Mouse (Mus musculus): ENCODE measurements around the gene Apon. TPM values are rescaled to one million over a fixed set of nuclear protein-coding genes. Genes with fewer than 3 reads are reported as not detected.

Apon gene
- total and polyA plus RNA-seq, 3 experiments = 0.27 TPM; not detected in 2

DNA sequence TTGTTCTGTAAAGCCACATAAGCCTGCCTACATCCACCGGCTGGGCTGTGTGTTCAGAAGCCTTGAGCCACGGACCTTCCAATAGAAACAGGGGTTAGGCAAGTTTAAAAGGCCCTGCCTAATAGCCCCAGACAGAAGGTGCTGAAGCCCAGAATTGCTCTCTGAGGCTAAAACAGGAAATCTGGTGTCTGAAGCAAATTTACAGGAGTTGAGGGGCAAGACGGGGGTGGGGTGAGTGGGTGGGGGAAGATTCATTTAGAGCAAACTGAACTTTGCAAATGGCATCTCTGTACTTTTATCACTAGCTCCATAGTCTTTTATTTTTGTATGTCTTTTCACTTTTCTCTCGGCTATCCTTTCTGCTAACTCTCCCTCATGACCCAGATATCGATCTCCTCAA is 22.8 kb upstream of the Apon start:
- no peaks in the 10 kb centered on the region for H3K9me3 ChIP-seq (replicated peaks)
- ATAC-seq (ENCODE audit: extremely low read depth, insufficient number of reproducible peaks, low FRiP score, poor library complexity, severe bottlenecking) = no peak
- peaks cover 60% of the 10 kb centered on the region for H3K4me1 ChIP-seq (ENCODE audit: insufficient read depth, low read depth, low read length)
- peak overlapping the region; percentile 78 for H3K4me3 ChIP-seq (ENCODE audit: low read depth, low read length)
- H3K27me3 ChIP-seq (ENCODE audit: insufficient read depth, low read length) = no peaks in the 10 kb centered on the region
- no peak for TF ChIP-seq CTCF (IDR thresholded peaks at IDR 0.05; ENCODE audit: low read depth, low read length)
- TF ChIP-seq GATA1 (IDR thresholded peaks at IDR 0.05; ENCODE audit: borderline replicate concordance, low read length) = no peak
- no peak for TF ChIP-seq TAL1 (conservative IDR thresholded peaks at IDR 0.05; ENCODE audit: low read depth, low read length)
- no peak for TF ChIP-seq GATA2 (IDR thresholded peaks at IDR 0.05; ENCODE audit: borderline replicate concordance, low read depth, low read length)
- TF ChIP-seq POLR2AphosphoS5 (IDR thresholded peaks at IDR 0.05; ENCODE audit: insufficient replicate concordance, low read depth, low read length) = no peak
- H3K36me3 ChIP-seq (replicated peaks) = peaks cover 27% of the 10 kb centered on the region
- DNase-seq (ENCODE audit: low spot score) = peak; percentile 25

DNA sequence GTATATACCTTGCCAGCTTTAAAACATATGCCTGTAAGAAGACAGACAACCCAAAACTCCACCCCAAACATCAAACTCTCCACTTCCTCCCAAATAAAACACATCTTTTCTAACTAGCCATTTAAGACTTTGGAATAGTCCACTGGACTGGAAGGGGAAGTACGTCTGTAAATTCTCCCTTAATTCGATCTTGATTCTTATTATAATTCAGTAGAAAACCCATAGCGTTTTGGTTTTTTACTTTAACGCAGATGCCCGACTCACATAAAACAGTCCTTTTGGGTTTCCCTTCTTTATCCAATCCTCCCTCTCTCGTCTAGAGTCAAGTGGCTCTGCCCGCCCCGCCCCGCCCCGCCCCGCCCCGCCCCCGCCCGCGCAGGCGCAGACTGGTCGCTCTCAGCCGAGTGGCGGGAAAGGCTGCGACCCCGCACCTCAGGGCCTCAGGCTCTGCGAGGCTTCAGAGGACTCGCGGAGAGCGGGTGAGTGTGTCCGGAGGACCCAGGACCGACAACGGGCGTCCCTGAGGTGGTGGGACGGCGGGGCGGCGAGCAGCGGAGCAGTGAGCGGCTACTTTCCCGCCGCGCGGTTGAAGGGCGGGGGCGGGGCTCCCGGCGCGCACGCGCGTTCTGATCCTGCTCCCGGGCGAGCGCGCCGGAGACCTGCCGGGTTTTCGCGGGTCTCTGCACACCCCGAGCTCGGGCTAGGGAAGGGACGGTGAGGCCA is 22.0 kb upstream of the Apon start, which contains the start of gene Timeless:
Gene Timeless (plus strand): TSS at position 369 of the 723 bp plus-strand sequence.
- DNase-seq (ENCODE audit: low spot score) (peak; percentile 91), ATAC-seq (ENCODE audit: extremely low read depth, insufficient number of reproducible peaks, low FRiP score, poor library complexity, severe bottlenecking) (peak; percentile 55)
- H3K36me3 ChIP-seq (replicated peaks) = peaks cover 31% of the 10 kb centered on the region
- H3K4me1 ChIP-seq (ENCODE audit: insufficient read depth, low read depth, low read length) = peaks cover 54% of the 10 kb centered on the region
- peak within 1 kb of the TSS; percentile 78 for H3K4me3 ChIP-seq (ENCODE audit: low read depth, low read length)
- H3K27me3 ChIP-seq (ENCODE audit: insufficient read depth, low read length) = no peaks in the 10 kb centered on the region
- TF ChIP-seq GATA1 (IDR thresholded peaks at IDR 0.05; ENCODE audit: borderline replicate concordance, low read length) (no peak), TAL1 (conservative IDR thresholded peaks at IDR 0.05; ENCODE audit: low read depth, low read length) (no peak), CTCF (IDR thresholded peaks at IDR 0.05; ENCODE audit: low read depth, low read length) (no peak), POLR2AphosphoS5 (IDR thresholded peaks at IDR 0.05; ENCODE audit: insufficient replicate concordance, low read depth, low read length) (no peak), GATA2 (IDR thresholded peaks at IDR 0.05; ENCODE audit: borderline replicate concordance, low read depth, low read length) (no peak)
- no peaks in the 10 kb centered on the region for H3K9me3 ChIP-seq (replicated peaks)

DNA sequence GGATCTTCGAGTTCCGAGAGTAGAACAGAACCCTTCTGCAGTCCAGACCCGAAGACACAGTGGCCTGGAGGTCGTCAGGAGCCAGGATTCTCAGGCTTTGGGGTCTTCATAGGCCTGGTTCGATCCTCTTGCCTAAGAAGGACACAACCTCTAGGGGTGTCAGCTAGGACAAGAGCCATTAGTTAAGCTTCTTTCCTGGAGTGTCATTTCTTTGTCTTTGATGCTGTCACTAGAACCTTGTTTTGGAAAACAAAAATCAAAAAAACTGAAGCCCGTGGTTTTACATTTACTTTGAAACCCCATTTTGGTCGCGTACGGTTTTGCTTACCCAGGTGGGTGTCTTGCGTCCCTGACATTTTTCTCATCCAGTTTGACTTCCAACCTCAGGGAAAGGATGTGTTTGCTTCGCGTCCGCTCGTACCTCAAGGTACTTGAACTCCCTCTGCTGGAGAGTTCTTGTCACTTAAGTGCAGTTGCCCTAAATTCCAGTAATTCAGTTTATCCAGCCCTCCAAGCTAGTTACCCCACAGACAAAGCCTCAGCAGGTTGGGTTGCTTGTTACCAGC is 21.4 kb upstream of the Apon start:
- peaks cover 52% of the 10 kb centered on the region for H3K4me1 ChIP-seq (ENCODE audit: insufficient read depth, low read depth, low read length)
- peaks cover 31% of the 10 kb centered on the region for H3K36me3 ChIP-seq (replicated peaks)
- peak overlapping the region; percentile 78 for H3K4me3 ChIP-seq (ENCODE audit: low read depth, low read length)
- TF ChIP-seq GATA1 (IDR thresholded peaks at IDR 0.05; ENCODE audit: borderline replicate concordance, low read length) (no peak), TAL1 (conservative IDR thresholded peaks at IDR 0.05; ENCODE audit: low read depth, low read length) (no peak), GATA2 (IDR thresholded peaks at IDR 0.05; ENCODE audit: borderline replicate concordance, low read depth, low read length) (no peak), CTCF (IDR thresholded peaks at IDR 0.05; ENCODE audit: low read depth, low read length) (peak; percentile 35; the same call in 1 of the 2 replicates), POLR2AphosphoS5 (IDR thresholded peaks at IDR 0.05; ENCODE audit: insufficient replicate concordance, low read depth, low read length) (0 out of 2 replicates have a peak, but pooled peaks have one; percentile 35)
- peak; percentile 30; the same call in 1 of the 2 replicates for ATAC-seq (ENCODE audit: extremely low read depth, insufficient number of reproducible peaks, low FRiP score, poor library complexity, severe bottlenecking)
- H3K9me3 ChIP-seq (replicated peaks) = no peaks in the 10 kb centered on the region
- peak; percentile 46 for DNase-seq (ENCODE audit: low spot score)
- no peaks in the 10 kb centered on the region for H3K27me3 ChIP-seq (ENCODE audit: insufficient read depth, low read length)

GRCm38 (mm10) chr10:128236321-128236720 is 17.6 kb upstream of the Apon start:
- Histone ChIP-seq H3K27me3 (ENCODE audit: insufficient read depth, low read length) (no peaks in the 10 kb centered on the region), H3K9me3 (replicated peaks) (no peaks in the 10 kb centered on the region), H3K4me3 (ENCODE audit: low read depth, low read length) (no peak overlapping the region), H3K4me1 (ENCODE audit: insufficient read depth, low read depth, low read length) (peaks cover 31% of the 10 kb centered on the region), H3K36me3 (replicated peaks) (peaks cover 63% of the 10 kb centered on the region)
- TF ChIP-seq CTCF (IDR thresholded peaks at IDR 0.05; ENCODE audit: low read depth, low read length) (no peak), POLR2AphosphoS5 (IDR thresholded peaks at IDR 0.05; ENCODE audit: insufficient replicate concordance, low read depth, low read length) (no peak), GATA2 (IDR thresholded peaks at IDR 0.05; ENCODE audit: borderline replicate concordance, low read depth, low read length) (no peak), GATA1 (IDR thresholded peaks at IDR 0.05; ENCODE audit: borderline replicate concordance, low read length) (no peak), TAL1 (conservative IDR thresholded peaks at IDR 0.05; ENCODE audit: low read depth, low read length) (no peak)
- DNase-seq (ENCODE audit: low spot score) = no peak
- ATAC-seq (ENCODE audit: extremely low read depth, insufficient number of reproducible peaks, low FRiP score, poor library complexity, severe bottlenecking) = no peak

DNA sequence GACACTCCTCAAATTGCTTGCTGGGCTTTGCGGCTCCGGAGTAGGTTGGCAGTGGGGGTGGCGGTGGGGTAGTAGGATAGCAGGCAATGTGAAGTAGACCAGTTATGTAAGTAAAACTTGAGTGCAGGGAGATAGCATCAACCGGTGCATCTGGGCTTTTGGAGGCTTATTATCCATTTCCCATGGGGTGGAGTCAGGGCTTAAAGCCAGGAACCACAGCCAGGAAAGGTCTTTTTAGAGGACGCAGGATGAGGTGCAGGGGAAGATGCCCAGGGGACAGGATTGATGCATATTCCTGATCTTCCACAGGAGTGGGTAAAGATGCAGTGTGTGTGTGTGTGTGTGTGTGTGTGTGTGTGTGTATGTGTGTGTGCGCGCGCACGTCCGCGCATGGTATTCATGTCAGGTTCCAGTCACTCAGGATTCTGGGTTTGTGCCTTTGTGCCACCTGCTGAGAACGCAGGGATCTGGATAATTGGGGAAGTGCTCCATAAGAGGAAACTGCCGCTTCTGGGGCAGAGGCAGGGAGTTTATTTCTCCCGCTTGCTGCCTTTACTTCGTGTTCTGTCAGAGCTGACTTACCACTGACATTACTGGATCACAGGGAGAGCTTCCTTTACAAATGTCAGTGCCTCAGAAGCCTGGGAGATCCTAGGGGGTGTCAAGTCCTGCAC is 16.0 kb upstream of the Apon start:
- TF ChIP-seq GATA1 (IDR thresholded peaks at IDR 0.05; ENCODE audit: borderline replicate concordance, low read length) (no peak), CTCF (IDR thresholded peaks at IDR 0.05; ENCODE audit: low read depth, low read length) (no peak), GATA2 (IDR thresholded peaks at IDR 0.05; ENCODE audit: borderline replicate concordance, low read depth, low read length) (no peak), TAL1 (conservative IDR thresholded peaks at IDR 0.05; ENCODE audit: low read depth, low read length) (no peak), POLR2AphosphoS5 (IDR thresholded peaks at IDR 0.05; ENCODE audit: insufficient replicate concordance, low read depth, low read length) (no peak)
- no peak for ATAC-seq (ENCODE audit: extremely low read depth, insufficient number of reproducible peaks, low FRiP score, poor library complexity, severe bottlenecking)
- H3K36me3 ChIP-seq (replicated peaks) = peaks cover 79% of the 10 kb centered on the region
- peaks cover 28% of the 10 kb centered on the region for H3K4me1 ChIP-seq (ENCODE audit: insufficient read depth, low read depth, low read length)
- no peaks in the 10 kb centered on the region for H3K9me3 ChIP-seq (replicated peaks)
- H3K4me3 ChIP-seq (ENCODE audit: low read depth, low read length) = no peak overlapping the region
- H3K27me3 ChIP-seq (ENCODE audit: insufficient read depth, low read length) = no peaks in the 10 kb centered on the region
- DNase-seq (ENCODE audit: low spot score) = no peak

DNA sequence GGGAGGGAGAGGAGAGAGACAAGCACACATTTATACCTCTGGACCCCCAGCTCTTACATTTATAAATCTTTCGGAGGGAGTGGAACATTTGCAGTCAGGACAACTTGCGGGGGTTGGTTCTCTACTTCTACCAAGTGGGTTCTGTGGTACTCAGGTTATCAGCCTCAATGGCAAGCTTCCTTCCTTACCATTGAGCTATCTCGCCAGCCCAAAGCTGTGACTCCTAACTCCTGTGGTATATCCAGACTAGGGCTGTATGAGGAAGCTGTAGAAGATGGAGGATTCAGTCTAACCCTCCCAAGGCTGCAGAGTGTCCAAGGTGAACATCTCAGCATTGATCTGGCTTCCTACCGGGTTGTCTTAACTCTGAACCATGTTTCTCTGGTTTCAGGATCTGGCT is 14.8 kb upstream of the Apon start:
- Histone ChIP-seq H3K9me3 (replicated peaks) (no peaks in the 10 kb centered on the region), H3K4me1 (ENCODE audit: insufficient read depth, low read depth, low read length) (peaks cover 21% of the 10 kb centered on the region), H3K36me3 (replicated peaks) (peaks cover 85% of the 10 kb centered on the region), H3K4me3 (ENCODE audit: low read depth, low read length) (no peak overlapping the region), H3K27me3 (ENCODE audit: insufficient read depth, low read length) (no peaks in the 10 kb centered on the region)
- TF ChIP-seq GATA2 (IDR thresholded peaks at IDR 0.05; ENCODE audit: borderline replicate concordance, low read depth, low read length) = no peak
- TF ChIP-seq POLR2AphosphoS5 (IDR thresholded peaks at IDR 0.05; ENCODE audit: insufficient replicate concordance, low read depth, low read length) = no peak
- TF ChIP-seq TAL1 (conservative IDR thresholded peaks at IDR 0.05; ENCODE audit: low read depth, low read length) = no peak
- no peak for TF ChIP-seq CTCF (IDR thresholded peaks at IDR 0.05; ENCODE audit: low read depth, low read length)
- TF ChIP-seq GATA1 (IDR thresholded peaks at IDR 0.05; ENCODE audit: borderline replicate concordance, low read length) = no peak
- DNase-seq (ENCODE audit: low spot score) (no peak), ATAC-seq (ENCODE audit: extremely low read depth, insufficient number of reproducible peaks, low FRiP score, poor library complexity, severe bottlenecking) (no peak)
